Mouse (Mus musculus) cerebellum, adult 11 months (tissue): ENCODE data around the gene Ubac2.
"Not testable (repeated sequence)": the region's sequence is repeated elsewhere in the genome, so short reads cannot be mapped to it uniquely, and the experiment has no call there.

Source experiments
- DNase-seq: peaks from one replicate; pipeline ENCODE4 v3.0.0; 2022

Ubac2 gene

GRCm38 (mm10) chr14:122060642-122061041 is 182.2 kb downstream of the Ubac2 start:
- DNase-seq = peak; percentile 52

DNA sequence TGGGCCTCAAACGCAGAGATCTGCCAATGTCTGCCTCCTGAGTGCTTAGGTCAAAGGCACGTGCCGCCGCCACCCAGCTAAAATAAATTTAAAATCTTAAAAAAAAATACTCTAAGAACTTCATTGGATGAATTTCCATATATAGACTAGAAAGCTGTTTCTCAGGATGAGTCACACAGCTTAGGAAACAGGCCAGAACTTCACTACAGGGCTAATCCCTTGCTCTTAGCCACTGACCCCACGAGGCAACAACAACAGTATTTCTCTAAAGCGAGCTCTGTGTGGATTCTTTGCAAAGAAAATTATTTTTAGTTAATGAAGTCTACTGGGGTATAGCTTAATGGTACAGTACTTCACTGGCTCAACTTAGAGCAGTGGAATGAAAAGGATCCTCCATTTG is 183.0 kb downstream of the Ubac2 start:
- DNase-seq = no peak

DNA sequence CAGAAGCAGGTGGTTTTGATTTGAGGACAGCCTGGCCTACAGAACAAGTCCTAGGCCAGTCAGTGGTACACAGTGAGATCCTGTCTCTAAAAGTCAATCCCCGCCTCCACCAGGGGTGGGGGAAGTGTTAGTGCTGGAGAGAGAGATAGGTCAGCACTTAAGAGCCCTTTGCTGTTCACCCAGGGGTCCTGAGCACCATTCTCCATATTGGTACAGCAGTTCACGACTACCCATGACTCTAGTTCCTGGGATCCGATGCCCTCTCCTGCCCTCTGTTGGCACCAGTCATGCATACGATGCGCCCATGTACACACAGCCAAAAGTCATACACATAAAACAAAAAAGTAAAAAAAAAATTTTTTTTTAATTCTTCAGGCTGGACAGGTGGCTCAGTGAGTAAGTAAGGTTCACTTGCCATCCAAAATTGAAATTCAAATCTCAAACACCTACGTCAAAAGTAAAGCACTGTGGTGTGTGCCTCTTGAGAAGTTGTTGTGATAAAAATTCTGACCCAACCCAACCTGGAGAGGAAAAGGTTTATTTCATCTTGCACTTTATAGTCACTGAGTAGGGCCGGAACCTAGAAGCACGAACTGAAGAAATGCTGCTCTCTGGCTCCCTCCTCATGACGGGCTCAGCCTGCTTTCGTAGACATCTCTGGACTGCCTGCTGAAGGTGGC is 184.1 kb downstream of the Ubac2 start:
- no peak for DNase-seq

- no peak for DNase-seq
Observed at GRCm38 (mm10) chr14:122063599-122063998, 185.2 kb downstream of the Ubac2 start.

DNA sequence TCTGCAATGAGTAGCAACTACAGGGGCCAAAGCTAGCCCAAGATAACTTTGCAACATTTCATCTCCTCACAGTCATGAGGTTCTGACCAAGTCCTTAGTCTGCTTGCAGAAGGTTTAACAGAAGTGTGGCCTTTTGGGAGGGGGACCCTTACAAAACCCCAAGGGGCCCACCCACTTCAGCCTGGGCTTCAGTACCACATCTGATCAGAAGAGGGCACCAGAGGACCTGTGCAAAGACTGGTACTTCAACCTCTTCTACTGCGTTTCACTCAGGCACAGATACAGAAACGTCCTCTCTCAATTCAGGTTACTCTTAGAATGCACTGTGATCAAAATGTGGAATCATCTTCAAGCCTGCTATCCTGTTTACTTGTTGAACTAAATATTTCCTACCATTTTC is 186.1 kb downstream of the Ubac2 start:
- DNase-seq = peak; percentile 35

- no peak for DNase-seq
Observed at GRCm38 (mm10) chr14:122066243-122066642, 187.8 kb downstream of the Ubac2 start.

DNA sequence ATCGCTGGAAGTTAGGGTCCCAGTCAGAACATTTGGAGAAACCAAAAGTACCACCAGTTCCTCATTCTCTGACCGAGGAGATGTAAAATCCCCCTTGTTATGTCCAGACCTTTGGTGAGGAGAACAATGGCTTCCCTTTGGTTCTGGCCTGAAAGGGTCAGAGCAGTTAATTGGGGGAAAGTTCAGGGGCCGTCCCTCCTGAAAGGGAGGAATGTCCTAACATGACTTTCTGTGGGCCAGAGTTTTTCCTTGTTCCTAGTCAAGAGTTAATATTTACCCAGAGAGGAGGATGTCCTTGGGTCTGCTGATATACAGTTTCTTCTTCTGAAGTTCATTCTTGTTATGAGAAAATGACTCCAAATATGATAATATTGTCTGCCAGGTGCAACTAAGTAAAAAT is 189.6 kb downstream of the Ubac2 start:
- not testable (repeated sequence) for DNase-seq

DNA sequence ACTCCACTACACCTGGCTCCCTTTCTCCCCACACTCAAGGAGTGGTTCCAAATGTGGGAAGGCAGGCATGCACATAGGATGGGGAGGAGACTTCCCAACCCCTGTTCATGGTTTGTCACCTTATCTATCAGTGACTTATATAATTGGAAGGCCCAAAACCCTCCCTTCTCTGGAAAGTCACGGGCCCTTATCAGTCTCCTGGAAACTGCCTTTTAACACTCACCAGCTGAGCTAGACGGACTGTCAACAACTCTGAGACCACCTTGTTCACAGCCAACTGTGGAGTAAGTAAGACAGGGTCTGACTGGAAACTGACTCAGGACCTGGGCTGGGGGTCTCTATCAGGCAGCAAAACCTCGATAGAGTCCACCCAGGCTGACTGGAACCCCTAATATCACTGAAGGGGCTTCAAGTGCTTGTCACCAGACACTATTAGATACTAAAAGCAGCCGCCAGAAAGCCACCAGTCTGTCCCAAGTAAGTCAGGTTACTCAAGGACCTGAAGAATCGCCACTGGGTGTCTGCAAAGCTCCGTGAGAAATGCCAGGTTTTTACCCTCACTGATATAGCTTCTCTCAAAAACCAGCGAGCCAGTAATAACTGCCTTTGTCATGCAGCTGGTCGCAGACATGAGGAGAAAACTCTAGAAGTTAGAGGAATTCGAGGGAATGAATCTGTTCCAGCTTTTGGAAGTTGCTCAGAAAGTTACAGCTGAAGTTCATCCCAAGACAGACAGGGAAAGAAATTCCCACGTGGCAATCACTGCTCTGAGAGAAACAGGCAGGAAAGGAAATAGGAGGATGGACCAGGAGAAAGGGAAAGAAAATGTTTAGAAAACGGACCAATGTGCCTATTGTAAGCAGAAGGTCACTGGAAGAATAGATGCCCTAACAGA is 190.6 kb downstream of the Ubac2 start:
- DNase-seq = no peak

GRCm38 (mm10) chr14:122069948-122070347 is 191.5 kb downstream of the Ubac2 start:
- no peak for DNase-seq
